Comparison of ENCODE assay signal across 9 mouse cellular contexts in the genomic region with DNA sequence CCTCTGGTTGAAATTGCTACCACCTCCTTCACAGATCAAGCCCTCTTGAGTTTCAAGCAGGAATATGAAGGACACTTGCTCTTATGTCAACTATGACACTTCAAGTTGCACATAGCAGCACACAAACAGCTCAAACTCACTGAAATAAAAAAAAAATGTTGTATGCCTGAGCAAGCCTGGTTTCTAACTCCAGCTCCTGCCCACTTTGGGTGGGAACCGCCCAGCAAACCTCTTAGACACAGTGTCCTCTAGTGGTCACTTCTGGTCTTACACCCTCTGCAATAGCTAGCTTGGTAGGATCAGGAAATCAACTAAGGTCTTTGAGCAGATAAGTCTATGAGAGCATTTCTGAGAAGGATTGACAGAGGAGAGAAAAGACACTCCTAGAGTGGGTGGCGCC. TPM values are rescaled to one million over a fixed set of nuclear protein-coding genes. Genes with fewer than 3 reads are reported as not detected.
DNase-seq lines count a peak whose midpoint lies in the region; ATAC-seq lines count a peak whose summit lies in the region.
"Had no signal": no experiment of that assay in that cellular context is flagged by ENCODE, and none has a peak within 500 bp of the region (broad histone marks: within the 10 kb centered on the region; RNA-seq: fewer than 3 reads in every experiment).

No protein-coding gene starts in this region.

- WGBS in hindbrain, embryonic 10.5 days: 15% methylated on average over 2 of the region's 2 CpGs
- WGBS in hindbrain, embryonic 16.5 days: 28% methylated on average over 2 of the region's 2 CpGs

- H3K9me3 ChIP-seq in hindbrain, embryonic 10.5 days: no peaks in the 10 kb centered on the region
- 0 out of 2 replicates have a peak, but pooled peaks cover 2% of the 10 kb centered on the region for H3K9me3 ChIP-seq in hindbrain, embryonic 16.5 days (ENCODE audit: control insufficient read depth, low read length)
- H3K9me3 ChIP-seq: midbrain, embryonic 12.5 days had no signal

- H3K36me3 ChIP-seq in hindbrain, embryonic 10.5 days: no peaks in the 10 kb centered on the region
- H3K36me3 ChIP-seq in hindbrain, embryonic 16.5 days (ENCODE audit: control insufficient read depth, insufficient read depth, low read length): no peaks in the 10 kb centered on the region
- H3K36me3 ChIP-seq: midbrain, embryonic 12.5 days had no signal

- DNase-seq in hindbrain, embryonic 10.5 days (ENCODE audit: low spot score): peak; percentile 57
- DNase-seq in CD8-positive naive resting alpha-beta T cell, adult 2 months (ENCODE audit: low read depth in 2 of 2, low spot score in 2 of 2): peak; percentile 59 to 78
- peak; percentile 78 for DNase-seq in adrenal gland, postnatal 10 days
- DNase-seq in forelimb bud, embryonic 11.5 days (ENCODE audit: low read depth, low spot score): peak; percentile 76
- peak; percentile 78 to 79 for DNase-seq in layer of hippocampus, postnatal 10 days (ENCODE audit: low spot score in 2 of 2)
- peak; percentile 90 for DNase-seq in naive thymus-derived CD4-positive, alpha-beta T cell, adult 2 months (ENCODE audit: low read depth)
- DNase-seq in thymus, postnatal 25 days: peak; percentile 77

- no peak for ATAC-seq in hindbrain, embryonic 16.5 days

- H3K27me3 ChIP-seq in hindbrain, embryonic 10.5 days (ENCODE audit: insufficient read depth, poor library complexity, severe bottlenecking): peaks cover 25% of the 10 kb centered on the region
- H3K27me3 ChIP-seq in hindbrain, embryonic 16.5 days (replicated peaks; ENCODE audit: control insufficient read depth, insufficient read depth, low read length): no peaks in the 10 kb centered on the region

- H3K27ac ChIP-seq in hindbrain, embryonic 10.5 days: 0 out of 2 replicates have a peak overlapping the region, but pooled peaks have one; percentile 40
- no peak overlapping the region for H3K27ac ChIP-seq in hindbrain, embryonic 16.5 days (ENCODE audit: low read depth, low read length)
- H3K27ac ChIP-seq: midbrain, embryonic 12.5 days had no signal

- H3K4me3 ChIP-seq in hindbrain, embryonic 10.5 days: no peak overlapping the region
- no peak overlapping the region for H3K4me3 ChIP-seq in hindbrain, embryonic 16.5 days (ENCODE audit: low read length)
- H3K4me3 ChIP-seq: midbrain, embryonic 12.5 days had no signal

- no peak overlapping the region for H3K4me2 ChIP-seq in hindbrain, embryonic 16.5 days (ENCODE audit: low read length)
- H3K4me2 ChIP-seq: midbrain, embryonic 12.5 days had no signal

- H3K9ac ChIP-seq in hindbrain, embryonic 16.5 days (ENCODE audit: low read depth, low read length): no peak overlapping the region
- H3K9ac ChIP-seq: midbrain, embryonic 12.5 days had no signal

- H3K4me1 ChIP-seq in hindbrain, embryonic 10.5 days (replicated peaks): peaks cover 25% of the 10 kb centered on the region
- H3K4me1 ChIP-seq in hindbrain, embryonic 16.5 days (ENCODE audit: control insufficient read depth, insufficient read depth, low read depth, low read length): peaks cover 9% of the 10 kb centered on the region

RNA-seq across cellular contexts. Expression of a gene that starts 54.2 kb away (rescaled TPM):
- 1,078 and 1,182 TPM in 2 replicates for polyA plus RNA-seq in hindbrain, embryonic 10.5 days (2016; fragmentation: Nextera tagmentation; extraction: Ambion mirVana)
- 902 and 928 TPM in 2 replicates for polyA plus RNA-seq in hindbrain, embryonic 16.5 days (2015; fragmentation: Nextera tagmentation; extraction: Ambion mirVana)
- 1,000 to 10,000 TPM; 2,187 to 2,232 TPM for total RNA-seq in adrenal gland, postnatal 10 days (2021)
- 1,000 to 10,000 TPM; 1,537 to 1,633 TPM for total RNA-seq in layer of hippocampus, postnatal 10 days (2021)
